Mouse (Mus musculus): ENCODE results near the gene Shc3. TPM values are rescaled to one million over a fixed set of nuclear protein-coding genes. Genes with fewer than 3 reads are reported as not detected.

Gene Shc3
- total RNA-seq, 2 experiments from 2014 or later, result not detected

DNA sequence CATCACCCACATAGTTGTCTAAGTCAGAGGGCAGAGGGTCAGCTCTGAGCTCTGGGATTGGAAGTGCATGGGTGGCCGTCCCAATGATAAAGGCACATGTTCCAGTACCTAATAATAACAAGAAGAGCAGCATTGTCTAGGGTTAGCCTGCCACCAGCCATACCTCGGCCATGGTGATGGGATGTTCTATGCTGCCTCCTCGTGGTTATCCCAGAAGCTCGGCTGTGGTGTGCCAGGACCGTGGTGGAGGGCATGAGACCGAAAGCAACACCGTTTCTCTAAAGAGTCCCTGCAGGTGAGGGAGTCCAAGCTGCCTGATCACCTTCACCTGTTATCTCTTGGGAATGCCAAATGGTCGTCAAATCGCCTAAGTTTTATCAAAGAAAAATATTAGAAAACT is 145.6 kb downstream of the Shc3 start:
- ATAC-seq (replicated peaks; ENCODE audit: poor library complexity, severe bottlenecking), result peak; percentile 20; the same call in 1 of the 2 replicates

DNA sequence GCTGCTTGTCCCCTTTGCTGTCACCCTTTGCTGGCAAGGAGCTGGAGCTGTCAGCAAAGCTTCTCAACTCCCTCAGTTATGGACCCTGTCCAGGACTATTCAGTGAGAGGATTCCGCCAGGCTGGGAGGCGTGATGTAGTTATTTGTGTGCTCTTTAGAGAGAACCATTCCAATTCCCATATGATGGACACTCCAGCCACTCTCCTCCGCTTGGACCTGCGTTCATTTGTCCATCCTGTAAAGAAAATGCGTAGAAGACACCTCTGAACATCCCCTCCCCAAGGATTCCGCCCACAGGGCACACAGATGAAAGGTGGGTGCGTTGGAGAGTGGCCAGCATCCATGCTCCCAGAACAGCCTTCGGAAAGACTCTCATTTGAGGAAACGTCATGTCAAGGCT is 148.4 kb downstream of the Shc3 start:
- ATAC-seq (replicated peaks; ENCODE audit: poor library complexity, severe bottlenecking), result no peak

DNA sequence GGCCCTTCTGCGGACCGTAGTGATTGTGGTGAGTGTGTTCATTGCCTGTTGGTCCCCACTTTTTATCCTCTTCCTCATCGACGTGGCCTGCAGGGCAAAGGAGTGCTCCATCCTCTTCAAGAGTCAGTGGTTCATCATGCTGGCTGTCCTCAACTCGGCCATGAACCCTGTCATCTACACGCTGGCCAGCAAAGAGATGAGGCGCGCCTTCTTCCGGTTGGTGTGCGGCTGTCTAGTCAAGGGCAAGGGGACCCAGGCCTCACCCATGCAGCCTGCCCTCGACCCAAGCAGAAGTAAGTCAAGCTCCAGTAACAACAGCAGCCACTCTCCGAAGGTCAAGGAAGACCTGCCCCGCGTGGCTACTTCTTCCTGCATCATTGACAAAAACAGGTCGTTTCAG is 149.7 kb downstream of the Shc3 start:
- no peak for ATAC-seq (replicated peaks; ENCODE audit: poor library complexity, severe bottlenecking)

DNA sequence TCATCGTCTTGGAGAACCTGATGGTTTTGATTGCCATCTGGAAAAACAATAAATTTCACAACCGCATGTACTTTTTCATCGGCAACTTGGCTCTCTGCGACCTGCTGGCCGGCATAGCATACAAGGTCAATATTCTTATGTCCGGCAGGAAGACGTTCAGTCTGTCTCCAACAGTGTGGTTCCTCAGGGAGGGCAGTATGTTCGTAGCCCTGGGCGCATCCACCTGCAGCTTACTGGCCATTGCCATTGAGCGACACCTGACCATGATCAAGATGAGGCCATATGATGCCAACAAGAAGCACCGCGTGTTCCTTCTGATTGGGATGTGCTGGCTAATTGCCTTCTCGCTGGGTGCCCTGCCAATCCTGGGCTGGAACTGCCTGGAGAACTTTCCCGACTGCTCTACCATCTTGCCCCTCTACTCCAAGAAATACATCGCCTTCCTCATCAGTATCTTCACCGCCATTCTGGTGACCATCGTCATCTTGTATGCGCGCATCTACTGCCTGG is 150.2 kb downstream of the Shc3 start:
- no peak for ATAC-seq (replicated peaks; ENCODE audit: poor library complexity, severe bottlenecking)

DNA sequence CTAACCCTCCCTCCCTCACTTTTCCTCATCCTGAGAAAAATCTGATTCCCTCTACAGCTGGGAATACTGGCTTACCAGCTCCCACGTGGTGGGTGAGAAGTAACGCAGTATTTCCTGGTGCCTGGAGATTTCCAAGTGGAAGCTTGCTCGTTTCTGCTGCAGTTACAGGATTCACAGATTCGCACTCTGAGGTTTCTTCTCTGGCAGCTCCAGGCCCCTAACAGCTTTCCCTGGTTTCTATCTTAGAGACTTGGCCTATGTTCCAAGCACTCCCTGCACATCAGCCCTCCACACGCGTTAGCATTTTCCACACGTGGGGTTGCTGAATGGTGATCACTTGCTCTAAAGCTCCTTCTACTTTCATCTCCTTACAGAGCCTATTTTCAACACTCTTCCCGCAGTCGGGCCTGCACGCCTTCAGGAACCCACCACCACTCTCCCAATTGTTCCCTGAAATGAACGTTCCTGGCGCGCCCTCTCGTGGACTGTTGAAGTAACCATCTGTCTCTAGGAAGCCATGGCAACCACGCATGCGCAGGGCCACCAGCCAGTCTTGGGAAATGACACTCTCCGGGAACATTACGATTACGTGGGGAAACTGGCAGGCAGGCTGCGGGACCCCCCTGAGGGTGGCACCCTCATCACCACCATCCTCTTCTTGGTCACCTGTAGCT is 150.8 kb downstream of the Shc3 start:
- ATAC-seq (replicated peaks; ENCODE audit: poor library complexity, severe bottlenecking), result peak; percentile 77

DNA sequence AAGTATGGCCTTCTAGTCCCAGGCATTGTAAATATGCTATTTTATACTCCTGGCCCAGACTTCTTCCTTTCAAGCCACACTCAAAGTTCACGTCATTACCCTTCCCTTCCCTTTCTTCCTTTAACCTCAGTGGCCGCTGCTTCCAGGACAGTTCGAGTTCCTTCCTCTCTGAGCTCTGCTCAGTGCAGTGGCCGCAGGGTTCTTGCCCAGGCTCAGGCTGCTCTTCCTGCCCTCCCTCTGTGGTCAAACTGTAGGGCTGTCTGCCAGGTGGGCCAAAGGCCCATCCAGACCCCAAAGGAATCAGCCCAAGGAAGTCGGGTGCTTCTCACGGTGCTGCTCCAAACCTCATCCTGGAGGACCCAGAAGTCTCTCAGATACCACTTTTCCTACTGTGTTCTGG is 151.4 kb downstream of the Shc3 start:
- peak; percentile 77 for ATAC-seq (replicated peaks; ENCODE audit: poor library complexity, severe bottlenecking)

DNA sequence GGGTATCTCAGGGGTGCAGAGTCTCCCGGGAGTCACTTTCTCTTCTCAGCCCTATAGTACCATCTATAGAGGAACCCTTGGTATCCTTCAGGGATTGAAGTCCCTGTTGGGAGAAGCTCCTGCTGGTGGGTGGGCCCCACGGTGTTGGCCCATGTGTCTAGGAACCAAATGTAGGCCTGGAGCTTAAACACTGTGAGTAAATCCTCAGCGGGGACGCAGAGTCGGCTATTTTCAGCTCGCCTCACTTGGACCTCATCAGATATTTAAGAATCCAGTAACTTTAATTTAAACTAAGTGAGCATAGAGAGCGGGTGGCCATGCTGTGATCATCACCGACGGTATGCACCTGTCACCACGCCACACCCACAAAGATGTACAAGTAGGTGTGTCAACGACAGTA is 152.5 kb downstream of the Shc3 start:
- no peak for ATAC-seq (replicated peaks; ENCODE audit: poor library complexity, severe bottlenecking)

DNA sequence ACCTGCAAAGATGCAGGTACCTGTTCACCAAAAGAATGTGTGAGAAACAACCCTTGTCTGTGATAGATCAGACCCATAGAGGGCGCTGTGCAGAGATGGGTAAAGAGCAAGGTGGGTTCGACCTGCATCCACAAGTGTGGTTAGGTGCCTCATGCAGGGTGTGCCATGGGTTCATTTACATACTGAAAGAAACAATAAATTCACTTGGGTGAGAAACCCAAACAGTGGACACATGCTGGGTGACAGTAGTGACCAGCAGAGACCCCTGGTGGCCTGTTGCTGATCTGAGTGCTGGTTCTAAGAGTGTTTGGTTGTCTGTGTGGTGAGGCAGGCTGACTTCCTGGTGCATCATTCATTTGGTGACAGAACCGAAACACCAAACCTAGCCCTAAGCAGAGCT is 155.8 kb downstream of the Shc3 start:
- no peak for ATAC-seq (replicated peaks; ENCODE audit: poor library complexity, severe bottlenecking)

DNA sequence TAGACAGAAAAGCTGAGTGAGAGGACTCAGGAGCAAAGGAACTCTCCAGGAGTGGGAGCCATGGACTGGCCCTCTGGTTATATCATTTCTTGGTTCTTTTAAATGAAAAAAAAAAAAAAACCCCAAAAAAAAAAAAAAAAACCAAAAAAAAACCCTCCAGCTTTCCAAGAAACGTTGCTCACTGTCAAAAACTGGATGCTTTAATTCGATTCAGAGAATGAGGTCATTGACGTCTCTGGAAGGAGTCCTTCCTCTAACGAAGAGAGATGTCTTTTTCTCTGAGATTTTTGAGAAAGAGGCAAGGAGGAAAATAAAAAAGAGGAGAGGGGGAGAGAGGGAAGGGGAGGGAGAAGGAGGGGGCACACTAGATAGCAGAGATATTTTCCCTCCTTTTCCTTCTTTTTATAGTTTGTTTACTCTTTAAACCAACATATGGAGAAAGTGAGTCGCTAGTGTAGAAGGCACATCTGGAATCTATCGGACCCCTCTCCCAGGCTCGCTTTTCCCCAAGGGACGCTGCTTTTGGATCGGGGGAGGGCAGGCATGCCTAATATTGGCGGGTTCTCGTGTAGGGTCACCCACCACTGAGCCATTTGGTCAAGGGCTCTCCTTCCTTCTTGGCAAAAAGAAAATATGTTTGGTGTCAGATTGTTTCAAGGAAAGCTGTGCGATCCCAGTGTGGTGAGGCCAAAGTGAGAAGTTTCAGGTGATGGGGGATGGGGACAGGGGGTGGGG is 157.4 kb downstream of the Shc3 start:
- no peak for ATAC-seq (replicated peaks; ENCODE audit: poor library complexity, severe bottlenecking)

DNA sequence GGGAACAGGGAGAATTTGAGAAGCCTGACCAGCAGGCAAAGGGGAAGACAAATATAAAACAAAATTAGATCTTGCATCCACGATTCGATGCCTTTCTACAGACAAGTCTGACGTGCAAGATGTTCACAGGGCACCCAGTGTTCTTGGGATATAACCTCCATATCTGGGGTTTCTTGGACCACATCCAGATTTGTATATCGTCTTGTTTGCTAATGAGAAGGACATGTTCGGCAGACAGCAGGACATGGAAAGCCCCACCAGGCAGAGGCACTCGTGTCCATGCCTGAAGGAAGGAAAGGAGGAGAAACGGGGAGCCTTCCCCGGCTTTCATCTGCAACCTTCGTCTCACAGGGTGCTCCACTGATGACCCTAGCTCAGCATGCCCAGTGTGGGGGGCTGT is 158.0 kb downstream of the Shc3 start:
- no peak for ATAC-seq (replicated peaks; ENCODE audit: poor library complexity, severe bottlenecking)

DNA sequence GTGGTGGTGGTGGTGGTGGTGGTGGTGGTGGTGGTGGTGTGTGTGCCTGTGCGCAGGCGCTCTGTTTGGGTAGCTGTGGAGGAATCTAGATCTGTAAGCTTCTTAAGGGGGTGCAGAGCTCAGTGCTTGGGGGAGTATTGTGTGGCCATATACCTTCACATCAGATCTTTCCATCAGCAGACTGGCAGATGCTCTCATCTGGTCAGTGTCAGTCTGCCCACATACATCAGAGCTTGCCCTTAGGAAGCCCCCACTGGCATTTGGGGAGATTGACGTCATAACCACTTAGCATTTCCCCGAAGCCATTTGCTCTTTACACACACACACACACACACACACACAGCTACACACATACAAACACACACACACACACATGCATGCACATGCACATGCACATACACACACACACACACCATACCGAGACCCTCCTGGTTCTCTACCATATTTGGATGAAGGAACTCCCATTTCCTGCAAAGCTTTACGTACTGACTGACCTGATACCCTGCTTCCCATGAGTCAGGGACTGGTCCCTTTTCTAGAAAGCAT is 159.2 kb downstream of the Shc3 start:
- ATAC-seq (replicated peaks; ENCODE audit: poor library complexity, severe bottlenecking), result no peak

DNA sequence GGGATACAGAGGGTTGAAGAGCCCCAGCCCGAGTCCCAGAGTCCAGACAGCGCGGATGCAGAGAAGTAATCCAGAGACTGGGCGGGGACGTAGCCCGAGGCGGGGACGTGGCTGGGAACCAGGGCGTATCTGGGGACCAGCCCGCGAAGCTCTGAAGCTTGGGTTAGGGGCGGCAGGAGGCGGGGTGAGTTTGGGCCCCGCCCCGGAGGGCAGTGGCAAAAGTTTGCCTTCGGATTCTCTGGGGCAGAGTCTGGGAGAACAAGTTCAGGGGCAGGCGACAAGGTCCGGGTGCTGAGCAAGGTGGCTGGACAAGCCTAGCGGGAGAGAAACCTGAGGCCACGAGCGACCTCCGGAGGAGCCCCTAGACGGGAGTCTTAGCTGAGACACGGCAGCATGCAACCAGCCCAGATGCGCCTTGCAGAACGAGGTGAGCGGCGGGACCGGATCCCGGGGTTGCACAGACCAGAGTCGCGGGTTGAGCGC is 160.7 kb downstream of the Shc3 start, which contains the start of gene S1pr3:
Gene S1pr3 (plus strand): TSS at position 121 of the 483 bp plus-strand sequence.
- peak; percentile 70 for ATAC-seq (replicated peaks; ENCODE audit: poor library complexity, severe bottlenecking)

DNA sequence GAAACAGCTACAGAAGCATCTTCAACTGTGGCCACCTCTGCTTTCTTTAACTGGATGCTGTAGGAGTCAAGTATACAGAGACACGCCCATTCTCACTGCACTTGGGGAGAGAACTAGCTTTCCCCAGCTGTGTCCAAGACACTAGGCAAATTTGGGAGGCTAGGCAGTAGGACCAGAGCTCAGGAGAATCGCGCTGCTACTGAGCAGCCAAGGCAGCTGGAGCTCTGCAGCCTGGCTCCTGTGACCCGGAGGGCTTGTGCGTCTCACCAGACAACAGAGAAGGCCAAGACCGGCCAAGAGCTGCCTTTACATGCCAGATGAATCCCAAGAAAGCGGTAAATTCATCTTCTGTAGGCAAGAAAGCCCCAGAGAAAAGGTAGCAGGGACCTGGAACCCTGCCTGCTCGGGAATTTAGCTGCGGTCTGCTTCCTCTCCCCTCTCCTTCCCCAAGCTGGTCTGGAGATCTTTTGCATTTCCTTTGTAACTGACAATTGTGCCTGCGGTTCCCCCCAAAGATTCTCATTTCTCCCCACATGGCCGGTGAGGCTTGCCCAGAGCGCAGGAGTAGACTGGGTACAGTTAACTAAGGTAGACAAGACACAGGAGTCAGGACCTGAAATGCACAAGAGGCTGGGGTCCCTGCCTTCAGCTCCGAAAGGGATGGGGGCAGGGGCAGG is 161.5 kb downstream of the Shc3 start:
- peak; percentile 15; the same call in 1 of the 2 replicates for ATAC-seq (replicated peaks; ENCODE audit: poor library complexity, severe bottlenecking)

DNA sequence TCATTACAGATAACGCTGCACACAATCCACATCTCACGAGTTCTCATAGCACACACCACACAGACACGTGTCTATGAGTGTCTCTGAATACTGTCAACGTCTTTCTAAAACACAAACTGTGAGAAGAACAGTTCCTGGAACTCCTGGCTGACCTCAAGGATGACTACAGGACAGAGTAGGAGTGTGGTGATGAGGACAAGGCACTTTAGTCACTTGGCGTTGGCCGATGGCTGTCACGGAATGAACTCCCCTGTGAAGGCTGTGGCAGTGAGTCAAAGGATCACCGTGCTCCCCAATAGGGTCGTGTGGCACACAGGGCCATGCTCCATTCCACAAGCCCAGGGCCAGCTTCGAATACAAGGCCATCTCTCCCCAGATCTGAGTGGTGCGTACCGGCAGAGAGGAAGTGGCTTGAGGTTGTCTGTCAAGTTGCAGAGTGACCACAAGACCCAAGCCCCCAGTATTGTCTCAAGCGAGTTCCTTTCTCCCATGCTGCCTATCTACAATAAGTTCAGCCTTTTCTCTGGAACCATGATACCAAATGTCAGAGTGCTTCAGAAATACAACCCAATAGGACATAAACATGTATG is 163.4 kb downstream of the Shc3 start:
- ATAC-seq (replicated peaks; ENCODE audit: poor library complexity, severe bottlenecking), result peak; percentile 25

DNA sequence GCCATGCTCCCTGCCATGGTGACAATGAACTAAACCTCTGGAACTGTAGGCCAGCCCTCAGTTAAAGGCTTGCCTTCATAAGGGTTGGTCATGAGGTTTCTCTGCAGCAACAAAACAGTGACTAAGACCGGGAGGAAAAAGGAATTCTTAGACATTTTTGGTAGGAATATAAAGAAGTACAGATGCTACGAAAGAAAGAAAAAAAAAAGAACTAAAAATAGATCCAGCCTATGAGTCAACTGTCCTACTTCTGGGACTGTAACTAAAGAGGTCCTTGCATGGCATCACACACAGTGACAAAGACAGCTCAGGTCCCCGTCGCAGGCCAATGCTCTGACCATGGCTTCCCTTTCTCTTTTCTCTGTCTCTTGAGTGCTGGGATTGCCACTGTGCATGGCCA is 164.7 kb downstream of the Shc3 start:
- ATAC-seq (replicated peaks; ENCODE audit: poor library complexity, severe bottlenecking), result no peak

DNA sequence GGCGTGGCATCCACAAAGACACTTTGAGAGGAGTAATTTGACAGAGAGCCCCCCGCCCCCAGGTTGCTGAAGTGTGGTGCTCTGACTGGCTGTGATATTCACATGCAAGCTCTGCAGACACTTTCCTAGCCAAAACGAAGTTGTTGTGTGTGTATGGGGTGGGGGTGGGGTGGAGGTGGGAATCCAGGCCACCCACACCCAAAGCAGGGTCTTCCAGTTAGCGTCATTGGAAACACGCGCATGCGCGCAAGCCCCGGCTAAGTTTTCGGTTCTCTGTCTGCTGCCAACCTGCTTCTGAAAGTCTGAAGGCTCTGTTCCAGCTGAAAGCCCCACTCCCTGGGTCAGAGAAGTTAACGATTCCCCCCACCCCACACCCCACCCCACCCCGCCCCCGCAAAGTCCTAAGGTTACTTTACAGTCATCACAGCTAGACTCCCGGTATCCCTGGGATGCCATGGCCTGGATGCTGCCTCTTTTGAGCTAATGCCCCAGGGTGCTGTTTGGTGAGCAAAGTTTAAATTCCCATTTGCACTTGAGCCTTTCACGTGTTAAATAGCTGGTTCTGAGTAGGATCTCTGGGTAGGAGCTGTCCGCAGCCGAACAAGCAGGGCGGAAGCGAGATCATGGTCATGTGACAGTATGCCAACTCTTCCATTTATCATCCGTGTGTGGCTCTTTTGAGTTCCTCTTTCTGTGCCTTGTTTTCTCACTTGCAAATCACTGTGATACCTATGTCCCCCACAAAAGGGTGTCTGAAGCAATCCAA is 168.3 kb downstream of the Shc3 start:
- ATAC-seq (replicated peaks; ENCODE audit: poor library complexity, severe bottlenecking), result peak; percentile 45

DNA sequence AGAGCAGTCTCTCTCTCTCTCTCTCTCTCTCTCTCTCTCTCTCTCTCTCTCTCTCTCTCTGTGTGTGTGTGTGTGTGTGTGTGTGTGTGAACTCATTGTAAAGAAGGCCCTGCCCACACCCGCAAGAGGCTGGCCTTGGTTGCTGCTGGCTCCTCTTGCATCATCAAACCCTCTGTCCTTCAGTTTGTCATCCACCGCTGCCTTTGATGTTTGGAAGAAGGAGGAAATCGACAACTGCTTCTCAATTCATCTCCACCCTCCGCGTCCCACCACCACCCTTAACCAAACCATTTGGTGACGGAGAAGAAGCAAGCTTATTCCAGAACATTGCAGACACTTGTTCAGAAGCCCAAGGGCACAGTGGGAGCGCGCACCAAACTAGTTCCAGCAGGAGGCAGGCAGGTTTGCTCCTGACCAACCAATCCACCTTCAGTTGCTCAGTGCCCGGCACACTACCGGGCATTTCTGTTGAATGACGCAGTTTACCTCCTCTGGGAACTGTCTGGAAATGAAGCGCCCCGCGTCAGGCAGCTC is 169.0 kb downstream of the Shc3 start:
- ATAC-seq (replicated peaks; ENCODE audit: poor library complexity, severe bottlenecking), result peak; percentile 51

DNA sequence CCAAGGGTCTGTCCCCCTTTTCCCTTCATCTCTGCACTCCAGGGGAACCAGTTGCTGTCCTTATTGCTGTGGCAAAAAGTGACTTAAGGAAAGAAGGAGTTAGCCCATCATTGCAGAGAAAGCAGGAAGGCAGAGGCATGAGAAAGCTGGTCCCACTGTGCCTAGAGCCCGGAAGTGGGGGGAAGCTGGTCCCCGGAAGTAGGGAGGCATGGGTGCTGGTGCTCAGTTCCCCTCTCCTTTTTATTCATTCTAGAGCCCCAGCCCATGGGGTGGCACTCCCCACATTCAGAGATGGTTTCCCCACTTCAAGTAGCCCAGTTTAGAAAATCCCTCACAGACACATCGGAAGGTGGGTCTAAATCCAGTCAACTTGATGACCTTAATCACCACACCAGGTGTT is 169.7 kb downstream of the Shc3 start:
- no peak for ATAC-seq (replicated peaks; ENCODE audit: poor library complexity, severe bottlenecking)

DNA sequence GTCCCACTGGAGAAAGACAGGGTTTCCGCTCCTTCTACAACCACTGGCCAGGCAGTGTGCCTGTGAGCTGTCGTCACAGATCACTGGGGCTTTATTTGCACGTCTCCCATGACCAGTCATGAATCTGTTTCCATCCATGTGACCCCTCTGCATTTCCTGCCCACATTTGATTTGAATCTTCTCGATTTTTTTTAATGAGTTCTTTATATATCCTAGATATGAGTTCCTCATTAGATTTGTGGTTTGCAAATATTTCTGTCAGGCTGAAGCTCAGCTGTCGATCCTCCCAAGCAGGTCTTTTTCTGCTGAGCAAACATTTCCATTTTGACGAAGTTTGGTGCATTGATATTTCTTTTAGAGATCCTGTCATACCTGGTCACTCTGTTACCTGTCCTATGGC is 171.4 kb downstream of the Shc3 start:
- ATAC-seq (replicated peaks; ENCODE audit: poor library complexity, severe bottlenecking), result no peak
